ENCODE assay signal across 26 mouse cellular contexts in the genomic region with DNA sequence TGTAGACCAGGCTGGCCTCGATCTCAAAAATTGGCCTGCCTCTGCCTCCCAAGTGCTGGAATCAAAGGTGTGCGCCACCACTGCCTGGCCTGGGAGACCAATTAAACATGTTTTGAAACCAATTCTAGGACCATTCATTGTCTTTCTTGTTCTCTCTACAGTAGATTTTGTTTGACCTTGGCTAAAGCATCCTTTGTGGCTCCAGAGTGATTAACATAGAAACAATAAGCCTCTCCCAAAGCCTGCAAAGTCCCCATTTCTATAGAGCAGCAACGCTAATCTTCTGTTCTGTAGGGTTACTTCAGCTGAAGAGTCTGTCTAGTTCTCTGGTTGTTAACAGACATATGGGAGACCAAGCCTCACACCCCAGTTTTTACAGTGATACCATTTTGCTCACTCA. TPM values are rescaled to one million over a fixed set of nuclear protein-coding genes. Genes with fewer than 3 reads are reported as not detected.
DNase-seq lines count a peak whose midpoint lies in the region; ATAC-seq and TF ChIP-seq lines count a peak whose summit lies in the region.
"Had no signal": no experiment of that assay in that cellular context is flagged by ENCODE, and none has a peak within 500 bp of the region (broad histone marks: within the 10 kb centered on the region; RNA-seq: fewer than 3 reads in every experiment).

No protein-coding gene starts in this region.

- H3K27me3 ChIP-seq in ES-Bruce4 (ENCODE audit: control insufficient read depth, insufficient read depth, low read length, poor library complexity, severe bottlenecking): no peaks in the 10 kb centered on the region
- no peaks in the 10 kb centered on the region for H3K27me3 ChIP-seq in midbrain, embryonic 16.5 days (ENCODE audit: control insufficient read depth, insufficient read depth, low read depth, low read length)
- H3K27me3 ChIP-seq: embryonic facial prominence, embryonic 13.5 days; embryonic facial prominence, embryonic 15.5 days; forebrain, embryonic 12.5 days had no signal

- H3K36me3 ChIP-seq in ES-Bruce4 (ENCODE audit: control insufficient read depth, insufficient read depth, low read length, poor library complexity, severe bottlenecking) (no peaks in the 10 kb centered on the region; the same call in 1 of the 2 replicates), ES-E14 (ENCODE audit: control insufficient read depth, insufficient read depth, low read length, poor library complexity, severe bottlenecking) (no peaks in the 10 kb centered on the region)
- H3K36me3 ChIP-seq in midbrain, embryonic 16.5 days (ENCODE audit: control insufficient read depth, insufficient read depth, low read length): no peaks in the 10 kb centered on the region

- H3K9me3 ChIP-seq in ES-Bruce4 (replicated peaks; ENCODE audit: control insufficient read depth, insufficient read depth, low read length, poor library complexity, severe bottlenecking) (no peaks in the 10 kb centered on the region), ES-E14 (ENCODE audit: control insufficient read depth, insufficient read depth, low read depth, low read length) (no peaks in the 10 kb centered on the region)
- H3K9me3 ChIP-seq in midbrain, embryonic 16.5 days (replicated peaks; ENCODE audit: control insufficient read depth, low read length, poor library complexity, severe bottlenecking): no peaks in the 10 kb centered on the region
- H3K9me3 ChIP-seq: embryonic facial prominence, embryonic 13.5 days; embryonic facial prominence, embryonic 15.5 days; forebrain, embryonic 10.5 days; forebrain, embryonic 12.5 days had no signal

- TF ChIP-seq CTCF in ES-Bruce4 (IDR thresholded peaks at IDR 0.05; ENCODE audit: low read depth, low read length): no peak
- no peak for TF ChIP-seq CTCF in layer of hippocampus, adult 2 months (conservative IDR thresholded peaks at IDR 0.05)

- WGBS in midbrain, embryonic 16.5 days: 59% methylated on average over 3 of the region's 3 CpGs

- DNase-seq in ES-E14 (ENCODE audit: low read depth, low spot score) (no peak), ZHBTc4 (ENCODE audit: low read depth, low spot score) (peak; percentile 84)
- no peak for DNase-seq in spleen, adult 12 weeks (ENCODE audit: low spot score)
- DNase-seq in layer of hippocampus, adult 2 months (ENCODE audit: low spot score in 2 of 2): no peak
- DNase-seq: adrenal gland, adult 2 months; adrenal gland, postnatal 10 days; adrenal gland, postnatal 25 days; cerebellum, adult 11 months; cerebellum, adult 18-20 months; cerebellum, adult 8-10 months; cerebellum, adult 9-11 months; cerebellum, postnatal 14 days; cerebellum, postnatal 36 days; embryo, embryonic 11 days had no signal

- no peak for ATAC-seq in midbrain, embryonic 16.5 days
- ATAC-seq: forebrain, embryonic 14.5 days; forebrain, embryonic 16.5 days had no signal

- H3K4me2 ChIP-seq in midbrain, embryonic 16.5 days (ENCODE audit: low read length): no peak overlapping the region
- H3K4me2 ChIP-seq: embryonic facial prominence, embryonic 13.5 days; embryonic facial prominence, embryonic 15.5 days; forebrain, embryonic 12.5 days had no signal

- peak overlapping the region; percentile 98 for H3K27ac ChIP-seq in ES-Bruce4 (ENCODE audit: insufficient read depth, low read length)
- H3K27ac ChIP-seq in ES-E14 (ENCODE audit: insufficient read depth, low read depth, low read length, poor library complexity, severe bottlenecking): peak overlapping the region; percentile 67; the same call in 1 of the 2 replicates
- no peak overlapping the region for H3K27ac ChIP-seq in layer of hippocampus, adult 2 months
- H3K27ac ChIP-seq in midbrain, embryonic 16.5 days (ENCODE audit: low read length): no peak overlapping the region
- H3K27ac ChIP-seq: embryonic facial prominence, embryonic 13.5 days; embryonic facial prominence, embryonic 15.5 days; forebrain, embryonic 10.5 days; forebrain, embryonic 12.5 days had no signal

- H3K9ac ChIP-seq in ES-Bruce4 (ENCODE audit: low read depth, poor library complexity, severe bottlenecking) (peak overlapping the region; percentile 60), ES-E14 (ENCODE audit: insufficient read depth, low read depth, low read length, poor library complexity, severe bottlenecking) (no peak overlapping the region)
- H3K9ac ChIP-seq in midbrain, embryonic 16.5 days (ENCODE audit: low read depth, low read length): no peak overlapping the region
- H3K9ac ChIP-seq: embryonic facial prominence, embryonic 13.5 days; embryonic facial prominence, embryonic 15.5 days; forebrain, embryonic 12.5 days had no signal

- peaks cover 6% of the 10 kb centered on the region for H3K4me1 ChIP-seq in ES-Bruce4 (ENCODE audit: control insufficient read depth, insufficient read depth, low read length)
- H3K4me1 ChIP-seq in ES-E14 (ENCODE audit: control insufficient read depth in 2 of 2, insufficient read depth in 2 of 2, low read length in 2 of 2, poor library complexity in 1 of 2): peaks cover 13 to 19% of the 10 kb centered on the region in 2 experiments
- H3K4me1 ChIP-seq in midbrain, embryonic 16.5 days (ENCODE audit: control insufficient read depth, insufficient read depth, low read length): no peaks in the 10 kb centered on the region

- in situ Hi-C loops in ES-E14 (cut with MboI; ENCODE audit: low sequenced_read_pairs in 2 of 2, unreplicated experiment in 2 of 2): no loop called here

- no peak for TF ChIP-seq POLR2A in ES-Bruce4 (IDR thresholded peaks at IDR 0.05; ENCODE audit: insufficient read depth, low read length)

- H3K4me3 ChIP-seq in ES-Bruce4 (ENCODE audit: low read depth, low read length) (no peak overlapping the region), ES-E14 (ENCODE audit: insufficient read depth in 1 of 2, low read depth in 1 of 2, low read length in 2 of 2, poor library complexity in 1 of 2, severe bottlenecking in 1 of 2) (no peak overlapping the region)
- no peak overlapping the region for H3K4me3 ChIP-seq in layer of hippocampus, adult 2 months
- no peak overlapping the region for H3K4me3 ChIP-seq in midbrain, embryonic 16.5 days (ENCODE audit: low read depth, low read length)
- H3K4me3 ChIP-seq: embryonic facial prominence, embryonic 13.5 days; embryonic facial prominence, embryonic 15.5 days; erythroblast, embryonic 14.5 days; forebrain, embryonic 10.5 days; forebrain, embryonic 12.5 days had no signal

- TF ChIP-seq EP300 in ES-Bruce4 (IDR thresholded peaks at IDR 0.05; ENCODE audit: insufficient read depth, low read depth, low read length): peak; percentile 86

TF ChIP-seq in ES-E14, 5 proteins besides CTCF, POLR2A, EP300 and RAD21:
- TF ChIP-seq CHD2 (IDR thresholded peaks at IDR 0.05; ENCODE audit: low read depth, low read length) (0 out of 2 replicates have a peak, but pooled peaks have one; percentile 38), ZC3H11A (IDR thresholded peaks at IDR 0.05; ENCODE audit: borderline replicate concordance, low read depth, low read length) (no peak), MAFK (IDR thresholded peaks at IDR 0.05; ENCODE audit: insufficient read depth, low read depth, low read length) (no peak)

RNA-seq across cellular contexts. Expression of gene Zfp1, which starts 7.5 kb away (rescaled TPM):
- polyA plus RNA-seq in ES-Bruce4 (2011; ENCODE audit: insufficient read depth, insufficient read length, low read depth, missing spikeins): 21.2 and 22.3 TPM in 2 replicates
- total RNA-seq in ES-E14 (2012; rRNA removed): 18.0 and 18.7 TPM in 2 replicates
- 10 to 100 TPM; 24.0 to 25.1 TPM for total RNA-seq in layer of hippocampus, adult 2 months (2021)
- 26.7 and 29.1 TPM in 2 replicates for polyA plus RNA-seq in midbrain, embryonic 16.5 days (2015; fragmentation: Nextera tagmentation; extraction: Ambion mirVana)

RNA-seq across cellular contexts. Expression of gene Ldhd, which starts 20.5 kb away (rescaled TPM):
- 1.1 and 1.7 TPM in 2 replicates for polyA plus RNA-seq in ES-Bruce4 (2011; ENCODE audit: insufficient read depth, insufficient read length, low read depth, missing spikeins)
- total RNA-seq in ES-E14 (2012; rRNA removed): 0.49 and 1.5 TPM in 2 replicates
- 1 to 10 TPM; 6.8 to 7.8 TPM for total RNA-seq in layer of hippocampus, adult 2 months (2021)
- 0.93 and 1.3 TPM in 2 replicates for polyA plus RNA-seq in midbrain, embryonic 16.5 days (2015; fragmentation: Nextera tagmentation; extraction: Ambion mirVana)
- polyA plus RNA-seq: embryonic facial prominence, embryonic 11.5 days; erythroblast, embryonic 14.5 days; forebrain, embryonic 10.5 days had no signal

RNA-seq across cellular contexts. Expression of gene Ctrb1, which starts 40.2 kb away (rescaled TPM):
- not detected in 2 replicates for polyA plus RNA-seq in ES-Bruce4 (2011; ENCODE audit: insufficient read depth, insufficient read length, low read depth, missing spikeins)
- total RNA-seq in ES-E14 (2012; rRNA removed): 0.22 and 0.48 TPM in 2 replicates
- not detected for total RNA-seq in layer of hippocampus, adult 2 months (2021)
- polyA plus RNA-seq in midbrain, embryonic 16.5 days (2015; fragmentation: Nextera tagmentation; extraction: Ambion mirVana): not detected in 2 replicates
- total RNA-seq: adrenal gland, postnatal 25 days; common myeloid progenitor, adult 5-6 weeks; MEL had no signal
- polyA plus RNA-seq: embryonic facial prominence, embryonic 11.5 days; embryonic facial prominence, embryonic 13.5 days; erythroblast, embryonic 14.5 days; forebrain, embryonic 10.5 days; forebrain, embryonic 12.5 days; forebrain, embryonic 14.5 days; forebrain, embryonic 16.5 days had no signal

Comparison
In these comparisons a context has a peak if more than half of its experiments do, and no peak if none do; other contexts are left out.
1. H3K27ac ChIP-seq: peak in ES-Bruce4 (single experiment) and ES-E14 (single experiment); none in layer of hippocampus, adult 2 months (single experiment) and midbrain, embryonic 16.5 days (single experiment).